Mouse (Mus musculus) bone marrow, adult 2 months (tissue): ENCODE results near the gene Anks1b.

Source experiments
- CTCF ChIP-seq: fragments of 200-500 bp; IDR thresholded peaks from 2 replicates; pipeline ENCODE4 v1.5.1; 2011; ENCODE audit warnings: low read length, control low read depth; ENCODE audit not compliant: control insufficient read depth, insufficient read depth
- POLR2A ChIP-seq: fragments of 200-500 bp; IDR thresholded peaks from 2 replicates; pipeline ENCODE4 v1.6.1; 2011; ENCODE audit warnings: low read depth, mild to moderate bottlenecking, control low read depth, low read length, borderline replicate concordance; ENCODE audit not compliant: control insufficient read depth

- TF ChIP-seq CTCF = no peak
- no peak for TF ChIP-seq POLR2A
Observed at GRCm38 (mm10) chr10:90258944-90259714, 385.8 kb downstream of the Anks1b start.
